Mouse (Mus musculus) spleen, postnatal 14 days (tissue): Measurements from ENCODE around the gene Tmem94.

ENCODE experiments used
- DNase-seq, 2 experiments: peaks; one replicate each; pipeline ENCODE4 v3.0.0; 2021 to 2022; ENCODE audit warnings: low spot score in 2 of 2

Gene Tmem94

GRCm38 (mm10) chr11:115766356-115766943 lies 1.2 kb downstream of the Tmem94 start:
- DNase-seq, result no peak

- DNase-seq, result no peak
Measured at GRCm38 (mm10) chr11:115766981-115767380, 1.7 kb downstream of the Tmem94 start.

GRCm38 (mm10) chr11:115768896-115769295 lies 3.7 kb downstream of the Tmem94 start:
- DNase-seq, result no peak

GRCm38 (mm10) chr11:115774653-115775052 lies 9.4 kb downstream of the Tmem94 start:
- no peak for DNase-seq

GRCm38 (mm10) chr11:115775821-115776665 lies 10.8 kb downstream of the Tmem94 start:
- no peak for DNase-seq

GRCm38 (mm10) chr11:115776954-115777353 lies 11.7 kb downstream of the Tmem94 start:
- no peak for DNase-seq

GRCm38 (mm10) chr11:115777487-115778335 lies 12.5 kb downstream of the Tmem94 start:
- no peak for DNase-seq

- peak in 1 of 2 experiments; percentile 30 for DNase-seq
Measured at GRCm38 (mm10) chr11:115779038-115779571, 13.9 kb downstream of the Tmem94 start.

GRCm38 (mm10) chr11:115780141-115781070 lies 15.2 kb downstream of the Tmem94 start:
- no peak for DNase-seq

- no peak for DNase-seq
Measured at GRCm38 (mm10) chr11:115786473-115786872, 21.2 kb downstream of the Tmem94 start.

GRCm38 (mm10) chr11:115789787-115790186 lies 24.6 kb downstream of the Tmem94 start:
- DNase-seq, result no peak

- DNase-seq, result no peak
Measured at GRCm38 (mm10) chr11:115791919-115792318, 26.7 kb downstream of the Tmem94 start.

GRCm38 (mm10) chr11:115792353-115792752 lies 27.1 kb downstream of the Tmem94 start:
- no peak for DNase-seq

GRCm38 (mm10) chr11:115796898-115797297 lies 31.7 kb downstream of the Tmem94 start:
- DNase-seq, result no peak

GRCm38 (mm10) chr11:115797665-115798064 lies 32.4 kb downstream of the Tmem94 start:
- DNase-seq, result no peak

- no peak for DNase-seq
Measured at GRCm38 (mm10) chr11:115800981-115801380, 35.7 kb downstream of the Tmem94 start.

GRCm38 (mm10) chr11:115803072-115803709 lies 38.0 kb downstream of the Tmem94 start:
- DNase-seq, result no peak

GRCm38 (mm10) chr11:115805005-115805404 lies 39.8 kb downstream of the Tmem94 start:
- DNase-seq, result no peak

GRCm38 (mm10) chr11:115806154-115806553 lies 40.9 kb downstream of the Tmem94 start:
- no peak for DNase-seq

GRCm38 (mm10) chr11:115807306-115807705 lies 42.1 kb downstream of the Tmem94 start:
- no peak for DNase-seq
